Comparison of ENCODE assay signal across 8 mouse cellular contexts in genomic region chr3:95882816-95883425, GRCm38 (mm10). TPM values are rescaled to one million over a fixed set of nuclear protein-coding genes. Genes with fewer than 3 reads are reported as not detected.
DNase-seq lines count a peak whose midpoint lies in the region; ATAC-seq and TF ChIP-seq lines count a peak whose summit lies in the region.

No protein-coding gene starts in this region.

- TF ChIP-seq POLR2A in heart, adult 2 months (IDR thresholded peaks at IDR 0.05; ENCODE audit: insufficient read depth, low read depth, low read length), result no peak
- TF ChIP-seq POLR2A in kidney, adult 2 months (IDR thresholded peaks at IDR 0.05; ENCODE audit: low read depth, low read length), result no peak

- no peaks in the 10 kb centered on the region for H3K27me3 ChIP-seq in heart, adult 2 months (ENCODE audit: control insufficient read depth, insufficient read depth, low read length)
- no peaks in the 10 kb centered on the region for H3K27me3 ChIP-seq in kidney, adult 2 months (replicated peaks; ENCODE audit: control insufficient read depth, insufficient read depth, low read length)
- no peaks in the 10 kb centered on the region for H3K27me3 ChIP-seq in limb, embryonic 13.5 days
- 0 out of 2 replicates have a peak, but pooled peaks cover 6% of the 10 kb centered on the region for H3K27me3 ChIP-seq in midbrain, embryonic 15.5 days (replicated peaks)
- no peaks in the 10 kb centered on the region for H3K27me3 ChIP-seq in stomach, embryonic 15.5 days (replicated peaks)

- H3K79me2 ChIP-seq in heart, adult 2 months (replicated peaks; ENCODE audit: control insufficient read depth, insufficient read depth, low read length), result no peaks in the 10 kb centered on the region

- DNase-seq in cerebellum, adult 11 months, result peak; percentile 58
- peak; percentile 74 for DNase-seq in embryo, embryonic 9.5 days (ENCODE audit: extremely low spot score)
- peak; percentile 72 to 76 for DNase-seq in heart, adult 2 months
- peak; percentile 86 for DNase-seq in kidney, adult 2 months

- H3K4me1 ChIP-seq in heart, adult 2 months (ENCODE audit: control insufficient read depth, insufficient read depth, low read length), result peaks cover 3% of the 10 kb centered on the region
- H3K4me1 ChIP-seq in kidney, adult 2 months (ENCODE audit: control insufficient read depth, insufficient read depth, low read length), result peaks cover 13% of the 10 kb centered on the region; the same call in 1 of the 2 replicates
- peaks cover 16% of the 10 kb centered on the region for H3K4me1 ChIP-seq in limb, embryonic 13.5 days
- peaks cover 16% of the 10 kb centered on the region for H3K4me1 ChIP-seq in midbrain, embryonic 15.5 days
- peaks cover 11% of the 10 kb centered on the region; the same call in 1 of the 2 replicates for H3K4me1 ChIP-seq in stomach, embryonic 15.5 days

- peak overlapping the region; percentile 66 for H3K4me3 ChIP-seq in heart, adult 2 months
- peak overlapping the region; percentile 45 for H3K4me3 ChIP-seq in kidney, adult 2 months (ENCODE audit: insufficient read depth, low read depth, low read length)
- peak overlapping the region; percentile 58 for H3K4me3 ChIP-seq in limb, embryonic 13.5 days
- peak overlapping the region; percentile 51 for H3K4me3 ChIP-seq in midbrain, embryonic 15.5 days
- H3K4me3 ChIP-seq in stomach, embryonic 15.5 days (replicated peaks), result peak overlapping the region; percentile 51

- peak; percentile 82 for TF ChIP-seq CTCF in heart, adult 2 months (IDR thresholded peaks at IDR 0.05)
- peak; percentile 64 for TF ChIP-seq CTCF in kidney, adult 2 months (conservative IDR thresholded peaks at IDR 0.05; ENCODE audit: insufficient read depth, insufficient read length, low read depth, low read length)

- peak overlapping the region; percentile 68 for H3K9ac ChIP-seq in heart, adult 2 months (ENCODE audit: low read depth, low read length)
- H3K9ac ChIP-seq in limb, embryonic 13.5 days, result peak overlapping the region; percentile 60
- H3K9ac ChIP-seq in midbrain, embryonic 15.5 days, result peak overlapping the region; percentile 19; the same call in 1 of the 2 replicates
- H3K9ac ChIP-seq in stomach, embryonic 15.5 days, result peak overlapping the region; percentile 24; the same call in 1 of the 2 replicates

- H3K36me3 ChIP-seq in heart, adult 2 months (ENCODE audit: control insufficient read depth, insufficient read depth, low read length), result 0 out of 2 replicates have a peak, but pooled peaks cover 3% of the 10 kb centered on the region
- no peaks in the 10 kb centered on the region for H3K36me3 ChIP-seq in kidney, adult 2 months (ENCODE audit: control insufficient read depth, insufficient read depth, low read length)
- no peaks in the 10 kb centered on the region for H3K36me3 ChIP-seq in limb, embryonic 13.5 days
- H3K36me3 ChIP-seq in midbrain, embryonic 15.5 days (replicated peaks), result no peaks in the 10 kb centered on the region
- H3K36me3 ChIP-seq in stomach, embryonic 15.5 days, result no peaks in the 10 kb centered on the region

- H3K27ac ChIP-seq in heart, adult 2 months, result peak overlapping the region; percentile 66
- H3K27ac ChIP-seq in kidney, adult 2 months (ENCODE audit: insufficient read depth, low read depth, low read length), result peak overlapping the region; percentile 47
- no peak overlapping the region for H3K27ac ChIP-seq in limb, embryonic 13.5 days
- no peak overlapping the region for H3K27ac ChIP-seq in midbrain, embryonic 15.5 days
- peak overlapping the region; percentile 31; the same call in 1 of the 2 replicates for H3K27ac ChIP-seq in stomach, embryonic 15.5 days

- peak overlapping the region; percentile 100 for H3K4me2 ChIP-seq in limb, embryonic 13.5 days (replicated peaks)
- H3K4me2 ChIP-seq in midbrain, embryonic 15.5 days, result peak overlapping the region; percentile 99
- H3K4me2 ChIP-seq in stomach, embryonic 15.5 days, result peak overlapping the region; percentile 98

- intact Hi-C loops in heart, adult 2 months (cut with DNase I), result loop anchor here (1.0 to 5.0 kb wide), 2 partner anchors 24 to 169 kb away; no protein-coding TSS in a partner anchor

- no peak; the same call in 1 of the 2 replicates for ATAC-seq in cerebellum, adult (ENCODE audit: insufficient number of reproducible peaks, low FRiP score, low TSS enrichment)
- no peak for ATAC-seq in limb, embryonic 13.5 days (ENCODE audit: low FRiP score, low read depth)
- no peak for ATAC-seq in midbrain, embryonic 15.5 days (replicated peaks)
- no peak for ATAC-seq in stomach, embryonic 15.5 days (ENCODE audit: insufficient read depth, low FRiP score, low read depth)

- 0 out of 2 replicates have a peak, but pooled peaks have one; percentile 17 for TF ChIP-seq EP300 in heart, adult 2 months (IDR thresholded peaks at IDR 0.05; ENCODE audit: insufficient read depth, low read depth, low read length)

- WGBS in heart, adult 2 months, result under 1% methylated on average over 24 of the region's 24 CpGs
- WGBS in kidney, adult 2 months, result 1% methylated on average over 24 of the region's 24 CpGs
- WGBS in limb, embryonic 13.5 days, result 2% methylated on average over 24 of the region's 24 CpGs
- WGBS in midbrain, embryonic 15.5 days, result 2% methylated on average over 24 of the region's 24 CpGs
- 2% methylated on average over 24 of the region's 24 CpGs for WGBS in stomach, embryonic 15.5 days

- no peaks in the 10 kb centered on the region for H3K9me3 ChIP-seq in limb, embryonic 13.5 days
- H3K9me3 ChIP-seq in midbrain, embryonic 15.5 days, result no peaks in the 10 kb centered on the region
- H3K9me3 ChIP-seq in stomach, embryonic 15.5 days, result no peaks in the 10 kb centered on the region

RNA-seq across cellular contexts. Expression of gene Ciart, which starts 0.9 kb away (rescaled TPM):
- total RNA-seq in heart, adult 2 months (2021), result 10 to 100 TPM in 1 of 2 experiments, 1 to 10 TPM in 1; 5.1 to 27.0 TPM
- 5.0 and 7.7 TPM in 2 replicates for polyA plus RNA-seq in heart, adult 2 months (2012; rRNA removed)
- polyA plus RNA-seq in kidney, adult 2 months (2012; rRNA removed), result 5.1 and 6.0 TPM in 2 replicates
- polyA plus RNA-seq in limb, embryonic 13.5 days (2015; fragmentation: Nextera tagmentation; extraction: Ambion mirVana), result 9.7 and 10.2 TPM in 2 replicates
- 5.0 and 5.3 TPM in 2 replicates for polyA plus RNA-seq in midbrain, embryonic 15.5 days (2015; fragmentation: Nextera tagmentation; extraction: Ambion mirVana)
- 5.3 and 5.6 TPM in 2 replicates for polyA plus RNA-seq in stomach, embryonic 15.5 days (2015; fragmentation: Nextera tagmentation; extraction: Ambion mirVana)

RNA-seq across cellular contexts. Expression of gene BC028528, which starts 8.9 kb away (rescaled TPM):
- total RNA-seq in heart, adult 2 months (2021), result 1 to 10 TPM; 8.5 to 9.0 TPM
- polyA plus RNA-seq in heart, adult 2 months (2012; rRNA removed), result 14.5 and 29.8 TPM in 2 replicates
- polyA plus RNA-seq in kidney, adult 2 months (2012; rRNA removed), result 5.7 and 8.1 TPM in 2 replicates
- polyA plus RNA-seq in limb, embryonic 13.5 days (2015; fragmentation: Nextera tagmentation; extraction: Ambion mirVana), result 14.5 and 16.1 TPM in 2 replicates
- polyA plus RNA-seq in midbrain, embryonic 15.5 days (2015; fragmentation: Nextera tagmentation; extraction: Ambion mirVana), result 18.8 and 22.2 TPM in 2 replicates
- 25.2 and 26.7 TPM in 2 replicates for polyA plus RNA-seq in stomach, embryonic 15.5 days (2015; fragmentation: Nextera tagmentation; extraction: Ambion mirVana)

RNA-seq across cellular contexts. Expression of gene Aph1a, which starts 10.8 kb away (rescaled TPM):
- total RNA-seq in heart, adult 2 months (2021), result 100 to 1,000 TPM in 1 of 2 experiments, 10 to 100 TPM in 1; 99.9 to 121 TPM
- 98.7 and 120 TPM in 2 replicates for polyA plus RNA-seq in heart, adult 2 months (2012; rRNA removed)
- polyA plus RNA-seq in kidney, adult 2 months (2012; rRNA removed), result 177 and 182 TPM in 2 replicates
- polyA plus RNA-seq in limb, embryonic 13.5 days (2015; fragmentation: Nextera tagmentation; extraction: Ambion mirVana), result 30.2 and 30.9 TPM in 2 replicates
- polyA plus RNA-seq in midbrain, embryonic 15.5 days (2015; fragmentation: Nextera tagmentation; extraction: Ambion mirVana), result 34.3 and 36.1 TPM in 2 replicates
- 31.9 and 36.8 TPM in 2 replicates for polyA plus RNA-seq in stomach, embryonic 15.5 days (2015; fragmentation: Nextera tagmentation; extraction: Ambion mirVana)

RNA-seq across cellular contexts. Expression of gene Mrps21, which starts 11.6 kb away (rescaled TPM):
- total RNA-seq in heart, adult 2 months (2021), result 100 to 1,000 TPM; 314 to 350 TPM
- polyA plus RNA-seq in heart, adult 2 months (2012; rRNA removed), result 174 and 218 TPM in 2 replicates
- polyA plus RNA-seq in kidney, adult 2 months (2012; rRNA removed), result 172 and 274 TPM in 2 replicates
- polyA plus RNA-seq in limb, embryonic 13.5 days (2015; fragmentation: Nextera tagmentation; extraction: Ambion mirVana), result 311 and 318 TPM in 2 replicates
- 252 and 260 TPM in 2 replicates for polyA plus RNA-seq in midbrain, embryonic 15.5 days (2015; fragmentation: Nextera tagmentation; extraction: Ambion mirVana)
- polyA plus RNA-seq in stomach, embryonic 15.5 days (2015; fragmentation: Nextera tagmentation; extraction: Ambion mirVana), result 312 and 324 TPM in 2 replicates

RNA-seq across cellular contexts. Expression of gene Car14, which starts 21.6 kb away (rescaled TPM):
- 100 to 1,000 TPM; 146 to 208 TPM for total RNA-seq in heart, adult 2 months (2021)
- polyA plus RNA-seq in heart, adult 2 months (2012; rRNA removed), result 227 and 279 TPM in 2 replicates
- polyA plus RNA-seq in kidney, adult 2 months (2012; rRNA removed), result 206 TPM in 2 replicates
- polyA plus RNA-seq in limb, embryonic 13.5 days (2015; fragmentation: Nextera tagmentation; extraction: Ambion mirVana), result 36.8 and 37.0 TPM in 2 replicates
- 10.6 and 11.1 TPM in 2 replicates for polyA plus RNA-seq in midbrain, embryonic 15.5 days (2015; fragmentation: Nextera tagmentation; extraction: Ambion mirVana)
- 2.8 and 3.0 TPM in 2 replicates for polyA plus RNA-seq in stomach, embryonic 15.5 days (2015; fragmentation: Nextera tagmentation; extraction: Ambion mirVana)

Comparison
In these comparisons a context has a peak if more than half of its experiments do, and no peak if none do; other contexts are left out.
1. H3K27ac ChIP-seq: peak in heart, adult 2 months (single experiment), kidney, adult 2 months (single experiment) and stomach, embryonic 15.5 days (single experiment); none in limb, embryonic 13.5 days (single experiment) and midbrain, embryonic 15.5 days (single experiment).
2. Peak in every context shown above with its lines, with median percentiles within 50 percentile points of each other: DNase-seq, H3K4me3 ChIP-seq, H3K9ac ChIP-seq and H3K4me2 ChIP-seq.